Mouse (Mus musculus) adipocyte (in vitro differentiated cells): ENCODE results near the gene Olfr1234.

Experiments used
- DNase-seq: peaks from one replicate; pipeline ENCODE4 v3.0.0-alpha.2; 2016; ENCODE audit warnings: low spot score

Olfr1234 gene

DNA sequence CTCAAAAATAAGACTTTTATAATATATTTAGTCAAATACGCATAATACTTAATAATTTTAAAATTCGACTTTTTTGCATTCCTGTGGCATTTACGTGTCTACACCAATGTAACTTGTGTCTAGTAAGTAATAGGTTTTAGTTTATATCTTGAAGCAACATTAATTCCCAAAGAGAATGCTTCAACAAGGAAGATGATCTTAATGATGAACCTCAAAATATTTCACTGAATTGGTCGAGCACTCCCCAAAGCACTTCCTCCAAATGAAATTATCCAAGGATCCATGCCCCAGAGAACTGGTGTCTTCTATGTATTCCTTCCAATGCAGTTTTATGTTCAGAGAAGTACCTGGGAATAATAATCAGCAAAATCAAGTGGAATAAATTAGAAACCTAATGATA, at the start of gene Olfr1234:
TSS of gene Olfr1234 (minus strand) at position 101 of the 400 bp plus-strand sequence.
- no peak for DNase-seq

DNA sequence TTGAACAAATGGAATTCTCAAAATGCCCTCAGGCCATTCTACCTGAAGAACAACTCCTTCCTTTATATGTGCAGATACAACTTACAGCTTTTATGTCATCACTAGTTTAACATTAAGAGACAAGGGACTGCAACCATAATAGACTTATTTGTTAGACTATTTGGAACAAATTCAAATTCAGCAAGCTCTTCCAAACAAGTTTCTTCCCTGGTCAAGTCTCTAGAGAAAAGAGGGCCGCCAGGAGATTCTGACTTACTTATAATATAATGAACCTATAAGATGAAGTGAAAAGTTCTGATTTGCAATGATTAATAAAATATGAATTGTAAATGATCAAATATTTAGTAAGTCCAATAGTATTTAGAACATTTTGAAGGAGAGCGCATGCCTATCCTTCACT, 44.9 kb upstream of the Olfr1234 start, which contains the start of gene Olfr1238:
TSS of gene Olfr1238 (minus strand) at position 101 of the 400 bp plus-strand sequence.
- no peak for DNase-seq

DNA sequence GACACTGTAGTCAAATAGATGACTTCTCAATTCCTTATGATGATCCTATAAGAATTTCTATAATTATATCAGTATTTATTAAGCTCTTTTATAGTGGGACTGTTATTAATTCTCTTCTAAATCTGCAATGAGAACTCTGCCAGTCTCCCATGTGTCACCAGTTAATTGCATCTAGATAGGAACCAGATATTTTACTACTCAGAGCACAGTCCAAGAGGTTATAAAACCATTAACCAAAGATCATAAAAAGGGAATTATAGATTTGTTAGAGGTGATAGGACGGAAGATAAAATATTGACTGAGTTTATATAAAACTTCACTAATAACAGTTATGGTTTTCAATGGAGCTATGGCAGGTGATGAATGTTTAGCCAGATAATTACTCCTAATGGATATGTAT, 36.2 kb upstream of the Olfr1234 start:
- no peak for DNase-seq

DNA sequence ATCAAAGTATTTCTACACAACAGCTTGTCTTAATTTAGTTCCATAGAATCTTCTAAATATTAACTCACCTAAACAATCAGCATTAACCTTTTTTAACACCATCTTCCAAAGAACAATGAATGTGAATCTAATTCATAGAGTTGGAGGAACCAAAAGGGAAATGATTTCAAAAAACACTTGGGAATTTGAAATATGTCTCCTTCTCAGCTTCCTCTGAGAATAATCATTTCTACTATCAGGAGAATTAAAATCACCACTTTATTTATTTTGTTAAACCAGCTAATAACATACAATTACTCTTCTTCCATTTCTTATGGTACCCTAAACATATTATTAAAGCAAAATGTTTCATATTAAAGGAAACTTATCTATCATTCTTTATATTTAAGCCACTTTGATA, 22.4 kb downstream of the Olfr1234 start, which contains the start of gene Olfr1233:
TSS of gene Olfr1233 (minus strand) at position 101 of the 400 bp plus-strand sequence.
- DNase-seq, result no peak

DNA sequence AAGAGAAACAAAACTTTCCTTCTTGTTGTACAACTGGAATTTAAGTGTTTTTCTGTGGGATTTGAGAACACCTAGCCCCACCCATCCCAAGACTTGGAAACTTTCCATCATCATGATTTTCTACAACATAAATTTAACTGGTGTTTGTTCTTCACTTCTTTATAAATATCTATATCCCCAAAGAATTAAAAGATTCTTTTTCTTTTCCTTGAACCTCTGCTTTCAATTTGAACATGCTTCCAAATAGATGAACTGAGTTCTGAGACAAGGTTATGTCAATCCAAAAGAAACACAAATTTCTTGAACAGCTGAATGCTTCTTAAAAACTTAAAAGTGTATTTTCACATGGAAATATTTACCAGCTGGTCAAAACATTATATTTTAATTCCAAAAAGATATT, 35.1 kb downstream of the Olfr1234 start, which contains the start of gene Olfr1232:
TSS of gene Olfr1232 (minus strand) at position 101 of the 400 bp plus-strand sequence.
- no peak for DNase-seq
